Mouse (Mus musculus) left cerebral cortex, adult 11 months (tissue): ENCODE measurements around the gene Gm47969.
"Not testable (repeated sequence)": the region's sequence is repeated elsewhere in the genome, so short reads cannot be mapped to it uniquely, and the experiment has no call there.

Source experiments
- DNase-seq: peaks from one replicate; pipeline ENCODE4 v3.0.0; 2022; ENCODE audit warnings: low spot score

The Gm47969 gene

DNA sequence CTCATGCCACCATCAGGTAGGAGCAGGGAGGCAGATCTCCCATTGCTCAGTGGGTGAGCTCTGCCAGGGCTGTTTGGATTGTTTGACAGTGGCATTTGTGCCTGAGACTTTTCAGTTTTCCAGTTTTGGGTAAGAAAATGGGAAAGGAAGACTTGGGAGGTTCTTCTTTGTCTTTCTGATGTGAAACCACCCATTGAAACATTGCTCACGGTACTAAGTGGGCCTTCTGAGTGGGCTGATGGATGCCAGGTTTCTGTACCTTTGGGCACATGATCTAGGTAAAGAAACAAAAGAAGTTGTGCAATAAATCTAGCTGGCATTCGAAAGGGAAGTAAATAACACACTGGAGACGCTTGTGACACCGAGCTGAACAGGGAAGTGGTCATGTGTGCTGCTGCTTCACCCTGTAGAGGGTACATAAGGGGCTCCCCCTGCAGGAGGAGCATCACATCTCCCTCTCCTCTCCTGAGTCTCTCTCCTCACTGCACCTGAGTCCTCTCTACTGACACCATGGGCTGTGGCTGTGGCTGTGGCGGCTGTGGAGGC, at the start of gene Gm47969:
TSS of gene Gm47969 (plus strand) at position 51 of the 546 bp plus-strand sequence.
- no peak for DNase-seq

- DNase-seq, result not testable (repeated sequence)
These were observed 44.4 kb upstream of the Gm47969 start, which contains the start of gene Gm47959 for GRCm38 (mm10) chr1:83000306-83000705. Gene Gm47959 (plus strand): TSS chr1:83000548.

DNA sequence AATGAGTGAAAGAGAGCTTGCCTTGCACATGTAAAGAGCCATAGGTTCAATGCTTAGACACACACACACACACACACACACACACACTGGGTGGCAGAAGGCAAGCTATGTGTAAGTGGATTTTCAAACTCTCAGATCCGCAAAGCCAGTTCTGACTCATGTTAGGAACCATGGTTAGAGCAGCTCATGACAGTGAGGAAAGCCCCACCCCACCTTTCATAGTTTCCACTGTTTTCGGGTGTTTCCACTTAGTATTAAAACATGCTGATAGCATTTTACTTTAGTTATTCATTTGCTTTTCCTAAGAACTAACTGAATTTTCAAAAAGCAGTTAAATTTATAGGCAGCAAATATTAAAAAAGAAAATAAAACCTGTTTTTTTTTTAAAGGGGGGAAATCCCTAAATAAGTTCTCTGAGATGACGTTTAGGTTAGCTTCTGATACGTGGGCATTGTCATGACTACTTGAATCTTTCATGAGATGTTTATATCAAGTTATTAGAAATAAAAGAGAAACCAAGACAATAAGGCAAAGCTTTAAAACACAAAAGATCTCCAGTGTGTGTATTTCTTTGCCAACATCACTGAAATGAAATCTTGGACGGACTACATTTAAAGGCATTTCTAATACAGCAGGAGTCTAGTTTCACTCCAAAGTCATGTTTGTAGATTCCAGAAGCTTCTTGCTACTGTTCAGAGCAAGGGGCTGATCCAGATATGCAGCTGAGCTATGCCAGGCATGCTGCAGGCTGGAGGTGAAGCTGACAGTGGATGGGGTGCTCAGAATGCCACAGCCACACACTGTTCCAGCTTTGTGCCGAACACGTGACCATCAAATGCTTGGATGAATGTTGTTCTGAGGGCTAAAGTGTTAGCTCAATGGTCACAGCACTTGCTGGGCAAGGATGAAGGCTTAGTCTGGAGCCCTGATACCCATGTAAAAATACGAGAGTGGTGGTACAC, 38.2 kb upstream of the Gm47969 start:
- no peak for DNase-seq

GRCm38 (mm10) chr1:83007471-83007870, 37.3 kb upstream of the Gm47969 start:
- DNase-seq, result no peak

GRCm38 (mm10) chr1:83014477-83014876, 30.3 kb upstream of the Gm47969 start:
- DNase-seq, result no peak

DNA sequence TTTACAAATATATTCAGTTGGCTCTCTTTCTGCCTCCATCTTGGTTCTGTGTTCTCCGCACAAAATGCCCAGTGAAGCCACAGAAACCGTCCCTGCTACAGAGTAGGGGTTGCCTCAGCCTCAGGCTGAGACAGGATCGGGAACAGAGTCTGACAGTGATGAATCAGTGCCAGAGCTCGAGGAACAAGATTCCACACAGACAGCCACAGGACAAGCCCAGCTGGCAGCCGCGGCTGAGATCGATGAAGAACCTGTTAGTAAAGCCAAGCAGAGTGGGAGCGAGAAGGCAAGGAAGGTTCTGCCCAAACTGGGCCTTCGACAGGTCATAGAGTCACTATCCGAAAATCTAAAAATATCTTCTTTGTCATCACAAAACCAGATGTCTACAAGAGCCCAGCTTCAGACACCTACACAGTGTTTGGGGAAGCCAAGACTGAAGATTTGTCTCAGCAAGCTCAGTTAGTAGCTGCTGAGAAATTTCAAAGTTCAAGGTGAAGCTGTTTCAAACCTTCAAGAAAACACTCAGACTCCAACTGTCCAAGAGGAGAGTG, 29.3 kb upstream of the Gm47969 start:
- DNase-seq, result no peak

- no peak for DNase-seq
These were observed 28.2 kb upstream of the Gm47969 start for GRCm38 (mm10) chr1:83016556-83016955.

DNA sequence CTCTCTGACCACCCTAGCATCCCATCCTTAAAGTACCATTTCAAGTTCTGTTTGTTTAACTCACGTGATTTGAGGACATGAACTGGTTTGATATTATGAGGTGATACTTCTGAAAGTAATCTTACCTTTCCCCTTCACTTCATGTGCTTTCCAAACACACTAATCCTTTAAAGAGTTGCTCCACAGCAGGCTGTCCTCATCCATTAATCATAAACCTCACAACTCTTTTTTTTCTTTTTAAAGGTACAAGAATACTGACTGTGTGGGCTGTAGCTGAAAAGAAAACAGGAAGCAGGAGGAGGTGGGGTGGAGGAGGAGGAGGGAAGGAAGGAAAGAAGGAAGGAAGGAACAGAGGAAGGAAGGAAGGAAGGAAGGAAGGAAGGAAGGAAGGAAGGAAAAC, 12.8 kb upstream of the Gm47969 start:
- DNase-seq, result no peak

DNA sequence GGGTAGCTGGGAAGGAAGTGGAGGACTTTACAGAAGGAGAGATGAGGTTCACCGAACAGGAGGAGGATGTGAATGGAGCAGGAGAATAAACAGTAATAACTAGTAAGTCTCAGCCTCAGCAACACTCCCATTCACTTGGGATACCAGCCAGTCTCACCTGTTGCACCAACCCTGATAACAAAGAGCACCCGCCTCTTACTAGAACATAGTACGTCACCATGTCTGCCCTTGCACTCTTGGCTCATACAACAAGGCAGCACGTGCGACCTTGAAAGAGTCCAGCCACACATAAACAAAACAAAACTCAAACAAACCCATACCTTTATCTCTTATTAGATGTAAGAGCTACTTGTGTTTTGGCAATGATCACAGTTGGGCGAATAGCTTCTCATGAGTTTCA, 12.2 kb upstream of the Gm47969 start:
- no peak for DNase-seq

DNA sequence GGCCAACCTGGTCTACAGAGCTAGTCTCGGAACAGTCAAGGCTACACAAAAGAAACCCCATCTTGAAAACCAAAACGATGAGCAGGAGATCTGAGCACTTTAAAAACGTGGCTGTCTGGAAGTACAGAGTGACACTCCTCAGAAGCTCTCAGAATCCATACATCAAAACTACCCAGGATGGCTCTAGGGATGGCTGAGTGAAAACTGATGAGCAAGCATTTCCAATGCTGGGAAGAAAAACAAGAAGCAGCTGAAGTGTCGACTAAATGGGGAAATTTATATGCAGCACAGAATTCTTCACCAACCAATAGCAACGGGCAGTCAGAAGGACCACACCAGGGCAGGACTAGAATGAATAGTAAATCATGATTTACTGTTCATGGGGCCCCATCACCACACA, 10.2 kb upstream of the Gm47969 start:
- DNase-seq, result no peak

DNA sequence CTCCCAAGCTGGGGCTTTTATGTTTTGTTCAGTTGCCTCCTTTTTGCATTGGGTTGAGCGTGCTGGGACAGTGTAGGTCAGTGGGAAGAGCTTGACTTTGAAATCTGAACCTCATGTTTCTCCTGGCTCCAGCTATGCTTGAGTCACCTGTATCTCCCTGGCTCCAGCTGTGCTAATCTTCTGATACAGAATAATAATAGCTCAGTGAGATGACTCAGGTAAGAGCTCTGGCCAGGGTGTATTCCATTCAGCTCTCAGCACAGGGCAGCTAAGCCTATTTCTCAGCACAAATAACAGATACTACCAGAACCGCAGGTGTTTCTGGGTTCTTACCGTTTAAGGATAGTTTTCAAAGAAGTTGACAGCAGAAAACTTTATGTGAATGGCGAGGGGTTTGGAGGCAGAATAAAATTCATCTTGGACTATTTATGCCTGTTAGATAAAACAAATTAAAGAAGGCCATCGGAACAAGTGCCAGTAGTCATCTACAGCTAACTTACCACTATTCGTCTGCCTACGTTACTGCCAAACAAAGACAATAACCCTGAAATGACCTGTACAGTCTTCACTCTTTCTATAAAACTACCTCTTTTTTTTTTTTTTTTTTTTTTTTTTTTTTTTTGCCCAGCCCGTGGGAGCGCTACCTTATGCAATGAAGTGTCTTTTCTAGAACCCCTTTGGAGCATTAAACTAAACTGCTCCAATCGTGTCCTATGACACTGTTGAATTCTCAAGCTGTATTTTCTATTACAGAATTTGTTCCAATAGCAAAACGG, 7.7 kb upstream of the Gm47969 start:
- no peak for DNase-seq

- peak; percentile 8 for DNase-seq
These were observed 6.5 kb upstream of the Gm47969 start, which contains the start of gene Slc19a3 for GRCm38 (mm10) chr1:83038109-83038672. Gene Slc19a3 (minus strand): TSS chr1:83038448.

DNA sequence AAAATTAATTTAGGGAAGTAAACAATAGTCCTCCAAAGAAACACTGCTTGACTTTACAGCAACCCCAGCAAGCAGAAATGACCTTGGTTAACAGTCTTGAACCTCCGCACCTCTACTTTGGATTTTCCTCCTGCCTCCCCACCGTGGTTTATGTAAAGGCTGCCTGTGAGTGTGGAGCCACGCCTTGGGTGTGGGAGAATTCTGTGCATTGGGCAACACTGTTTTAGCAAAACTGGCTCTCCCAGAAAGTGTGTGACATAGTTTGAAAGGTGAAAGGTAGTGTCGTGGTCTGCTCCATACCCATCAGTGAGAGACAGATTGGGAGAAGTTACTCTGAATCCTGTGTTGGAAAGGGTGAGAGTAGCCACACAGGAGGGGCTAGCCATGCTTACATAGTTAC, 5.7 kb upstream of the Gm47969 start:
- no peak for DNase-seq

- no peak for DNase-seq
These were observed 2.4 kb upstream of the Gm47969 start, which contains the start of gene Krtap28-10 for GRCm38 (mm10) chr1:83042380-83042779. Gene Krtap28-10 (minus strand): TSS chr1:83042480.

GRCm38 (mm10) chr1:83058481-83058880, 13.7 kb downstream of the Gm47969 start:
- DNase-seq, result no peak

- no peak for DNase-seq
These were observed 14.5 kb downstream of the Gm47969 start, which contains the start of gene A030005K14Rik for GRCm38 (mm10) chr1:83059278-83059677. Gene A030005K14Rik (minus strand): TSS chr1:83059378.

GRCm38 (mm10) chr1:83060643-83061042, 15.9 kb downstream of the Gm47969 start, which contains the start of gene Krtap28-13:
Gene Krtap28-13 (plus strand): TSS chr1:83060930.
- DNase-seq, result no peak

GRCm38 (mm10) chr1:83064851-83065250, 20.1 kb downstream of the Gm47969 start:
- no peak for DNase-seq

GRCm38 (mm10) chr1:83066577-83066976, 21.8 kb downstream of the Gm47969 start:
- no peak for DNase-seq

DNA sequence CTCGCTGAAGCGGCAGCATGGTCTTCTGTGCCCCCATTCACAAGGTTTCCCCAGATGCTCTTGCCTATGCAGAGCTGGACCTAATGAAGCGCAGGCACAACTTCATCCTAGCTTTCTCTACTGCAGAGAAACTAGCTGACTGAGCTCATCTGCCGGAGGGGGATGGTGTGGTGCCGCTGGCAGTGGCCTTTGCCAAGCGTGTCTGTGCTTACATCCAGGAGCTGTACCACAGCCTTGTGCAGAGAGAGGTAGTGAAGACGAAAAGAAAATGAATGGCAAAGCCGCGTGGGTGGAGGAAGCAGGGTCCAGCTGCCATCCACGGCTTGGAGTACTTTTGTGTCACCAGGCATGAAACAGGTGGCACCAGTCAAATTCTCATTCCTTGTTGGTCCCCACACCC, 22.5 kb downstream of the Gm47969 start:
- DNase-seq, result no peak

DNA sequence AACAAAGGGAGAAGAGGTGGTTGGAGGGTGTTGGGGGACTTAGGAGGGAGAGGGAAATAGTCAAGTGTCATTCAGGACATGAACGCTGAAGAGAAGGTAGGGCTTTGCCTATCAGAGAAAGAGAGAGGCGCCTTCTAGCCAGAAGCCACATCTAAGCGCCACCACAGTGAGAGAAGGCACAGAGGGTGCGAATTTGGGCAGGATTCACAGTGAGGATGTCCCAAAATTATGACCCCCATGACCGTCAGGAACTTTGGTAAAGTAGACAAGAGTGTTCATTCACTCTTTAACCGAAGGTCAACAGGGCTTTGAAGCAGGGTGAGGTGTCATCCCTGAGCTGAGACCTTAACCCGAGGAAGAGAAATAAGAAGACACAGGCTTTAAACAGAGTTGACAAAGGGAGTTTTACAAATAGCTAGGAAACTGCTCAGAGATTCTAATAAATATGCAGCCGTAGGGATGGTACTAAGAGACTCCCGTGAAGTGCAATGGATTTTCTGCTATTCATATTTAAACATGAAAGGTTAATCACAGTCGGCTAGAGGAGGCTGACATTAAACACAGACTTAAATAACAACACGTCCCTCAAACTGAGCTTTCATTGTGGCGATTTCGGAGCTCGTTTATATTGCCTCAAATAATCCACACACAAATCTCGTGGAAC, 30.9 kb downstream of the Gm47969 start:
- no peak for DNase-seq
